Mouse (Mus musculus) embryonic fibroblast, embryonic 13.5 days (primary cell): Measurements from ENCODE around the gene Ggact. TPM values are rescaled to one million over a fixed set of nuclear protein-coding genes. Genes with fewer than 3 reads are reported as not detected.

Experiments
- H3K27ac ChIP-seq: 2 replicates; pipeline ENCODE4 v1.5.1; 2012; ENCODE audit warnings: low read length, control low read depth, inconsistent platforms; ENCODE audit not compliant: insufficient read depth
- H3K4me1 ChIP-seq: 2 replicates; pipeline ENCODE4 v1.6.1; 2011; ENCODE audit warnings: low read length; ENCODE audit not compliant: control insufficient read depth, insufficient read depth
- H3K4me3 ChIP-seq: 2 replicates; pipeline ENCODE4 v1.5.1; 2011; ENCODE audit warnings: mild to moderate bottlenecking, control low read depth, low read length; ENCODE audit not compliant: insufficient read depth
- CTCF ChIP-seq: IDR thresholded peaks from 2 replicates; pipeline ENCODE4 v1.5.1; 2011; ENCODE audit warnings: mild to moderate bottlenecking, control low read depth, low read length, moderate library complexity, borderline replicate concordance; ENCODE audit not compliant: insufficient read depth
- POLR2A ChIP-seq: IDR thresholded peaks from 2 replicates; pipeline ENCODE4 v1.6.1; 2011; ENCODE audit warnings: low read depth, mild to moderate bottlenecking, control low read depth, low read length, moderate library complexity
- polyA plus RNA-seq: library from polyadenylated mRNA; stranded (reverse); fragments of >200 nt; gene quantifications from 2 replicates; pipeline ENCODE4 v1.2.4, GENCODE M21; 2011; ENCODE audit warnings: low read depth; ENCODE audit not compliant: missing spikeins, insufficient read length

The Ggact gene
- 19.9 and 26.6 TPM in 2 replicates for polyA plus RNA-seq

- Histone ChIP-seq H3K4me1 (no peaks in the 10 kb centered on the region), H3K27ac (peak within 1 kb of the TSS; percentile 40; the same call in 1 of the 2 replicates), H3K4me3 (peak within 1 kb of the TSS; percentile 69)
- no peak for TF ChIP-seq CTCF
- TF ChIP-seq POLR2A = no peak
These were observed at the start of gene Ggact for GRCm38 (mm10) chr14:122913657-122914056. Gene Ggact, minus strand, starts transcription at chr14:122913757.

GRCm38 (mm10) chr14:122957941-122958340 is 44.4 kb upstream of the Ggact start:
- TF ChIP-seq POLR2A = no peak
- TF ChIP-seq CTCF = no peak
- Histone ChIP-seq H3K27ac (no peak overlapping the region), H3K4me1 (no peaks in the 10 kb centered on the region), H3K4me3 (no peak overlapping the region)

GRCm38 (mm10) chr14:122953331-122953730 is 39.8 kb upstream of the Ggact start:
- no peaks in the 10 kb centered on the region for H3K4me1 ChIP-seq
- TF ChIP-seq POLR2A = no peak
- TF ChIP-seq CTCF = peak; percentile 30; the same call in 1 of the 2 replicates
- H3K27ac ChIP-seq = no peak overlapping the region
- H3K4me3 ChIP-seq = no peak overlapping the region

DNA sequence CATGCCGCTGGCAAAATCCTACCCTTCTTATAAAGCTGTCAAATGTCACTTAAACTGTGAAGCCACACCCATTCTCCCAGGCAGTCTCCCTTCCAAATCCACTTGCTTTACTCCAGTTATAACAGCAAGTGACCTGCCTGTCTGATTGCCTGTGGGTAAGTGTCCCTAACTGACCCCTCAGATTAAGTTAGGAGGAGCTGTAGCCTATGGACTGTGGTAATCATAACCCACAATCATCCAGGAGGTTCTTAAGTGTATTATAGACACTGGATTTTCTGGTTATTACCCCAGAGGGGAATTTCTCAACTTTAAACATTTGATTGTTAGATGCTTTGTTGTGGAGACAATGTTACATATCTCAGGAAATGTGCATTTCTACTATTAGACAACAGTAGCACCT is 39.0 kb upstream of the Ggact start:
- no peak overlapping the region for H3K4me3 ChIP-seq
- TF ChIP-seq CTCF (no peak), POLR2A (no peak)

DNA sequence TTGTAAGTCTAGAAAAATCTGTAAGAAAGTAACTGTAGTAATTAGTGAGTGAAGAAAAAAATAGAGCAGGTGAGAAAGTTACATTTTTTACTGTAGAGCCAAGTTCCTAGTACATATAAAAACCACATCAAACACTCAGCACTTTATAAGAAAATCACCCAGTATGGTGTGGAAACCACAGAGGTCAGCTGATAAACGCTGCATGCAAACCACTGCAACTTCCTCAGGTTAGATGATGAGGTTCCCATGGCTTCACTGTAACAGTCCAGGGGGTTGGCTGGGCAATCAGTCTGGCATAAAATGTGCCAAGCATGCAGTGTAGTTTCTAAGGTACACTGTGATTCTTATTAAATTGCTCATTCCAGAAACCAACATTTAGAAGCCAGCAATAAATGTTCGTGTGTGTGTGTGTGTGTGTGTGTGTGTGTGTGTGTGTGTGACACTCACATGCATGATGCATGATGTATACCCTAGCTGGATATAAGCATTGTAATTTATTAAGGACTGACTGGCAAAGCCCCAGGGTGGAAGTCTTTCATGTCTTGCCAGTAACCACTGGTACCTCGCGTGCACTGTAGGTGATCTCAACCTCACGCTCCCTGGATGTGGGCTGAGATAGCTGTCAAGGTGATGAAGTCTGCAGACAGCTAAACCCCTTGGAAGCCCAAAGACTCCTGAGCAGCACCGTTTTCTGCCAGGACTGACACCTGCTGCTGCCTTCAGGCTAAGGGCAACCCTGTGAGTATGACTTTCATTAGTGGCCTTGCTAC is 38.3 kb upstream of the Ggact start:
- H3K27ac ChIP-seq = no peak overlapping the region
- no peak overlapping the region for H3K4me3 ChIP-seq
- H3K4me1 ChIP-seq = no peaks in the 10 kb centered on the region
- TF ChIP-seq POLR2A (no peak), CTCF (no peak)

More for the DNA sequence above, 39.0 kb upstream of the Ggact start:
- Histone ChIP-seq H3K27ac (no peak overlapping the region), H3K4me1 (no peaks in the 10 kb centered on the region)

- H3K4me1 ChIP-seq = no peaks in the 10 kb centered on the region
- H3K4me3 ChIP-seq = no peak overlapping the region
- no peak for TF ChIP-seq POLR2A
- TF ChIP-seq CTCF = peak; percentile 73; the same call in 1 of the 2 replicates
- no peak overlapping the region for H3K27ac ChIP-seq
These were observed 37.4 kb upstream of the Ggact start for GRCm38 (mm10) chr14:122950915-122951314.

DNA sequence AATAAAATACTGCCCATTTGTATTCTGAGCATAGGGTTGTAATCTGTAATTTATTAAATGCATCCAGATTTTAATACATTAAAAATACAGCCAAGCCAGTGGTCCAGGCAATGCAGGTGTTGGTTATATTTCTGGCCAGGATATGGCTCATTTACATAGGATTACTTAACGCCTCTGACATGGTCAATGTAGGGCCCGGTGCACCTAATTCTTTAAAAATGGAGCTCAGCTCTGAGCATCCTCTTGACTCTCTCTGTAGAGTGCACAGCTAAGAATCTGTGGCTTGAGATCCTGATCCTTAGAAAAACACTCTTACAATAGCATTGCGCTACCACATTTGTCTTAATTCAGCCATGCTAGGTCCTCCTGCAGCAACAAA is 29.9 kb upstream of the Ggact start:
- H3K27ac ChIP-seq = no peak overlapping the region
- H3K4me1 ChIP-seq = no peaks in the 10 kb centered on the region

GRCm38 (mm10) chr14:122942757-122943474 is 29.4 kb upstream of the Ggact start:
- TF ChIP-seq POLR2A = no peak
- TF ChIP-seq CTCF = no peak
- Histone ChIP-seq H3K4me3 (no peak overlapping the region), H3K27ac (no peak overlapping the region), H3K4me1 (no peaks in the 10 kb centered on the region)

More for the DNA sequence above, 29.9 kb upstream of the Ggact start:
- H3K4me3 ChIP-seq = no peak overlapping the region
- TF ChIP-seq CTCF = no peak
- TF ChIP-seq POLR2A = no peak

DNA sequence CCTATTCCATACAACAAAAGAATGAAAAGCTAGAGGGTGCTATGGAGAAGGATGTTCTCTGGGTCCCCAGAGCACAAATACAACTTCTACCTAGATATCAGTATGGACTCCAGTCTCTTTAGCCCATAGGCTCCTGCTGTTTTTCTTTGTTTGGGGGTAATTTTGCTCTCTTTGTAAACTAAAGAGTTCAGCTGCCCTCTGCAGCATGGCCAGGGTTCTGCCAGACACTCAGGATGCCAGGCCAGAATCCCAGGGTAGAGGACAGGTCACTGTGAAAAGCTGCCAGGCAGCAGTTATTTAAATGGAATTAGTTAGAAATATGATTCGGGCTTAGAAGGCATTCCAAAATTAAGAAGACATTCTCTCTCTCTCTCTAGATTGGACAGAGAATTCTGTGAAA is 22.9 kb upstream of the Ggact start:
- Histone ChIP-seq H3K4me3 (no peak overlapping the region), H3K27ac (no peak overlapping the region), H3K4me1 (no peaks in the 10 kb centered on the region)
- TF ChIP-seq CTCF = no peak
- no peak for TF ChIP-seq POLR2A

GRCm38 (mm10) chr14:122920011-122920410 is 6.5 kb upstream of the Ggact start:
- Histone ChIP-seq H3K27ac (no peak overlapping the region), H3K4me3 (no peak overlapping the region), H3K4me1 (no peaks in the 10 kb centered on the region)
- no peak for TF ChIP-seq POLR2A
- TF ChIP-seq CTCF = no peak
